Mouse (Mus musculus) kidney, postnatal 4 days (tissue): ENCODE data around the gene Ltbp3.

Source experiments
- DNase-seq, 2 experiments: peaks; one replicate each; pipeline ENCODE4 v3.0.0; 2021; ENCODE audit warnings: mixed read lengths in 2 of 2

The Ltbp3 gene

GRCm38 (mm10) chr19:5793917-5794770 is 53.4 kb downstream of the Ltbp3 start:
- DNase-seq = peak; percentile 23 to 43

GRCm38 (mm10) chr19:5794771-5795576 is 54.3 kb downstream of the Ltbp3 start:
- peak; percentile 45 to 57 for DNase-seq

GRCm38 (mm10) chr19:5795668-5796572 is 55.2 kb downstream of the Ltbp3 start:
- peak in 1 of 2 experiments; percentile 4 for DNase-seq

GRCm38 (mm10) chr19:5796573-5797111 is 55.9 kb downstream of the Ltbp3 start:
- peak in 1 of 2 experiments; percentile 20 for DNase-seq

GRCm38 (mm10) chr19:5797381-5798111 is 56.8 kb downstream of the Ltbp3 start:
- DNase-seq = peak in 1 of 2 experiments; percentile 26

GRCm38 (mm10) chr19:5798700-5799479 is 58.2 kb downstream of the Ltbp3 start:
- peak in 1 of 2 experiments; percentile 33 for DNase-seq

- DNase-seq = peak in 1 of 2 experiments; percentile 43
Measured at GRCm38 (mm10) chr19:5799566-5800349, 59.1 kb downstream of the Ltbp3 start.

GRCm38 (mm10) chr19:5800350-5800631 is 59.6 kb downstream of the Ltbp3 start:
- DNase-seq = peak in 1 of 2 experiments; percentile 13

- peak in 1 of 2 experiments; percentile 57 for DNase-seq
Measured at GRCm38 (mm10) chr19:5800632-5801431, 60.1 kb downstream of the Ltbp3 start.

GRCm38 (mm10) chr19:5801432-5801964 is 60.8 kb downstream of the Ltbp3 start:
- DNase-seq = no peak

- DNase-seq = peak; percentile 97
Measured at GRCm38 (mm10) chr19:5802011-5802786, 61.5 kb downstream of the Ltbp3 start.

GRCm38 (mm10) chr19:5802787-5803040 is 62.0 kb downstream of the Ltbp3 start:
- DNase-seq = no peak

- DNase-seq = peak; percentile 100
Measured at GRCm38 (mm10) chr19:5803041-5803880, 62.6 kb downstream of the Ltbp3 start.

GRCm38 (mm10) chr19:5803881-5804279 is 63.2 kb downstream of the Ltbp3 start:
- no peak for DNase-seq

- peak in 1 of 2 experiments; percentile 21 for DNase-seq
Measured at GRCm38 (mm10) chr19:5804371-5804899, 63.7 kb downstream of the Ltbp3 start.

- DNase-seq = peak; percentile 55 to 75
Measured at GRCm38 (mm10) chr19:5806051-5806808, 65.5 kb downstream of the Ltbp3 start.
